Mouse (Mus musculus): ENCODE measurements around the gene Wfdc11. TPM values are rescaled to one million over a fixed set of nuclear protein-coding genes. Genes with fewer than 3 reads are reported as not detected.

Wfdc11 gene
- polyA plus RNA-seq, 1 experiment from 2014 or later, result not detected

Other genes starting within 250 kb of the Wfdc11 start
- 204 and 209 TPM in 2 replicates for gene Sdc4, start 230.2 kb downstream of the Wfdc11 start, polyA plus RNA-seq (2015; fragmentation: Nextera tagmentation; extraction: Ambion mirVana)
- 65.9 and 67.0 TPM in 2 replicates for gene Sys1, start 217.1 kb downstream of the Wfdc11 start, polyA plus RNA-seq (2015; fragmentation: Nextera tagmentation; extraction: Ambion mirVana)
- 8.1 and 14.0 TPM in 2 replicates for gene Gm20458, start 213.1 kb downstream of the Wfdc11 start, polyA plus RNA-seq (2015; fragmentation: Nextera tagmentation; extraction: Ambion mirVana)
- gene Trp53tg5, start 200.4 kb downstream of the Wfdc11 start, polyA plus RNA-seq (2015; fragmentation: Nextera tagmentation; extraction: Ambion mirVana), result not detected in 2 replicates
- 12.6 and 18.2 TPM in 2 replicates for gene Dbndd2, start 188.0 kb downstream of the Wfdc11 start, polyA plus RNA-seq (2015; fragmentation: Nextera tagmentation; extraction: Ambion mirVana)
- 70.7 and 75.8 TPM in 2 replicates for gene Pigt, start 176.6 kb downstream of the Wfdc11 start, polyA plus RNA-seq (2015; fragmentation: Nextera tagmentation; extraction: Ambion mirVana)
- 399 and 441 TPM in 2 replicates for gene Wfdc2, start 111.7 kb downstream of the Wfdc11 start, polyA plus RNA-seq (2015; fragmentation: Nextera tagmentation; extraction: Ambion mirVana)
- not detected in 2 replicates for gene Spint3, start 100.6 kb downstream of the Wfdc11 start, polyA plus RNA-seq (2015; fragmentation: Nextera tagmentation; extraction: Ambion mirVana)
- not detected in 2 replicates for gene Wfdc6a, start 88.6 kb downstream of the Wfdc11 start, polyA plus RNA-seq (2015; fragmentation: Nextera tagmentation; extraction: Ambion mirVana)
- not detected in 2 replicates for gene Eppin, start 80.5 kb downstream of the Wfdc11 start, polyA plus RNA-seq (2015; fragmentation: Nextera tagmentation; extraction: Ambion mirVana)
- not detected in 2 replicates for gene Wfdc6b, start 60.6 kb downstream of the Wfdc11 start, polyA plus RNA-seq (2015; fragmentation: Nextera tagmentation; extraction: Ambion mirVana)
- not detected in 2 replicates for gene Wfdc8, start 60.5 kb downstream of the Wfdc11 start, polyA plus RNA-seq (2015; fragmentation: Nextera tagmentation; extraction: Ambion mirVana)
- gene Wfdc16, start 35.3 kb downstream of the Wfdc11 start, polyA plus RNA-seq (2015; fragmentation: Nextera tagmentation; extraction: Ambion mirVana), result not detected in 2 replicates
- not detected in 2 replicates for gene Wfdc10, start 18.0 kb downstream of the Wfdc11 start, polyA plus RNA-seq (2015; fragmentation: Nextera tagmentation; extraction: Ambion mirVana)
- gene Wfdc9, start 17.5 kb downstream of the Wfdc11 start, polyA plus RNA-seq (2015; fragmentation: Nextera tagmentation; extraction: Ambion mirVana), result not detected in 2 replicates
- 0.97 and 1.3 TPM in 2 replicates for gene Wfdc13, start 11.0 kb upstream of the Wfdc11 start, polyA plus RNA-seq (2015; fragmentation: Nextera tagmentation; extraction: Ambion mirVana)
- 0.49 and 1.2 TPM in 2 replicates for gene Spint4, start 24.4 kb upstream of the Wfdc11 start, polyA plus RNA-seq (2015; fragmentation: Nextera tagmentation; extraction: Ambion mirVana)
- gene Spint5, start 41.2 kb upstream of the Wfdc11 start, polyA plus RNA-seq (2015; fragmentation: Nextera tagmentation; extraction: Ambion mirVana), result not detected in 2 replicates
- gene Wfdc3, start 71.8 kb upstream of the Wfdc11 start, polyA plus RNA-seq (2015; fragmentation: Nextera tagmentation; extraction: Ambion mirVana), result 1.1 and 1.2 TPM in 2 replicates
- gene Dnttip1, start 71.9 kb upstream of the Wfdc11 start, polyA plus RNA-seq (2015; fragmentation: Nextera tagmentation; extraction: Ambion mirVana), result 73.3 and 74.2 TPM in 2 replicates
- 449 and 509 TPM in 2 replicates for gene Ube2c, start 95.8 kb upstream of the Wfdc11 start, polyA plus RNA-seq (2015; fragmentation: Nextera tagmentation; extraction: Ambion mirVana)
- gene Tnnc2, start 105.9 kb upstream of the Wfdc11 start, polyA plus RNA-seq (2015; fragmentation: Nextera tagmentation; extraction: Ambion mirVana), result 21.0 and 22.3 TPM in 2 replicates
- 22.7 and 25.2 TPM in 2 replicates for gene Snx21, start 111.7 kb upstream of the Wfdc11 start, polyA plus RNA-seq (2015; fragmentation: Nextera tagmentation; extraction: Ambion mirVana)
- 27.3 and 30.8 TPM in 2 replicates for gene Acot8, start 130.8 kb upstream of the Wfdc11 start, polyA plus RNA-seq (2015; fragmentation: Nextera tagmentation; extraction: Ambion mirVana)
- gene Zswim3, start 131.0 kb upstream of the Wfdc11 start, polyA plus RNA-seq (2015; fragmentation: Nextera tagmentation; extraction: Ambion mirVana), result 10.6 and 11.9 TPM in 2 replicates
- gene Zswim1, start 148.6 kb upstream of the Wfdc11 start, polyA plus RNA-seq (2015; fragmentation: Nextera tagmentation; extraction: Ambion mirVana), result 21.7 and 22.3 TPM in 2 replicates
- not detected in 2 replicates for gene Spata25, start 154.4 kb upstream of the Wfdc11 start, polyA plus RNA-seq (2015; fragmentation: Nextera tagmentation; extraction: Ambion mirVana)
- gene Ctsa, start 158.8 kb upstream of the Wfdc11 start, polyA plus RNA-seq (2015; fragmentation: Nextera tagmentation; extraction: Ambion mirVana), result 206 and 211 TPM in 2 replicates
- gene Neurl2, start 159.4 kb upstream of the Wfdc11 start, polyA plus RNA-seq (2015; fragmentation: Nextera tagmentation; extraction: Ambion mirVana), result 8.8 and 9.0 TPM in 2 replicates
- 44.8 and 47.5 TPM in 2 replicates for gene Pltp, start 183.6 kb upstream of the Wfdc11 start, polyA plus RNA-seq (2015; fragmentation: Nextera tagmentation; extraction: Ambion mirVana)
- 74.9 and 79.7 TPM in 2 replicates for gene Pcif1, start 205.2 kb upstream of the Wfdc11 start, polyA plus RNA-seq (2015; fragmentation: Nextera tagmentation; extraction: Ambion mirVana)
- 15.1 and 16.2 TPM in 2 replicates for gene Zfp335, start 237.7 kb upstream of the Wfdc11 start, polyA plus RNA-seq (2015; fragmentation: Nextera tagmentation; extraction: Ambion mirVana)

Data from kidney, embryonic 16.5 days (tissue).